In genomic region chr4:65791051-65791450, GRCm38 (mm10) we compare ENCODE assay signal across 16 mouse cellular contexts.
A peak's percentile ranks its signal among the peaks of the same experiment; 100 is the strongest.
DNase-seq lines count a peak whose midpoint lies in the region; ATAC-seq and TF ChIP-seq lines count a peak whose summit lies in the region.
"Had no signal": no experiment of that assay in that cellular context is flagged by ENCODE, and none has a peak within 500 bp of the region (broad histone marks: within the 10 kb centered on the region; RNA-seq: fewer than 3 reads in every experiment).

No protein-coding gene starts in this region.

- H3K27me3 ChIP-seq in forebrain, embryonic 14.5 days (replicated peaks; ENCODE audit: control insufficient read depth, insufficient read depth, low read length) = no peaks in the 10 kb centered on the region
- no peaks in the 10 kb centered on the region for H3K27me3 ChIP-seq in forebrain, embryonic 12.5 days
- H3K27me3 ChIP-seq: forebrain, embryonic 13.5 days; midbrain, embryonic 15.5 days; neural tube, embryonic 12.5 days had no signal

- DNase-seq in forebrain, embryonic 14.5 days (ENCODE audit: low spot score) = peak; percentile 34
- no peak for DNase-seq in layer of hippocampus, adult 2 months (ENCODE audit: low spot score in 2 of 2)
- no peak for DNase-seq in layer of hippocampus, postnatal 25 days (ENCODE audit: extremely low spot score in 1 of 2, low spot score in 1 of 2)
- DNase-seq in ES-CJ7 (ENCODE audit: low read depth, low spot score) (peak; percentile 37), R1 (ENCODE audit: low read depth, low spot score) (peak; percentile 37), adipocyte (ENCODE audit: low spot score) (no peak)
- DNase-seq: gastrocnemius, postnatal 10 days; kidney, postnatal 4 days had no signal

- no peak overlapping the region for H3K4me2 ChIP-seq in forebrain, embryonic 14.5 days (ENCODE audit: low read length)
- H3K4me2 ChIP-seq in forebrain, embryonic 12.5 days = no peak overlapping the region
- H3K4me2 ChIP-seq: forebrain, embryonic 13.5 days; liver, embryonic 11.5 days; midbrain, embryonic 15.5 days; neural tube, embryonic 12.5 days had no signal

- no peaks in the 10 kb centered on the region for H3K4me1 ChIP-seq in forebrain, embryonic 14.5 days (ENCODE audit: control insufficient read depth, insufficient read depth, low read length)
- no peaks in the 10 kb centered on the region for H3K4me1 ChIP-seq in forebrain, embryonic 12.5 days
- H3K4me1 ChIP-seq: forebrain, embryonic 13.5 days; midbrain, embryonic 15.5 days; neural tube, embryonic 12.5 days had no signal

- H3K27ac ChIP-seq in forebrain, embryonic 14.5 days (ENCODE audit: low read depth, low read length) = no peak overlapping the region
- H3K27ac ChIP-seq in forebrain, embryonic 12.5 days = no peak overlapping the region
- no peak overlapping the region for H3K27ac ChIP-seq in layer of hippocampus, adult 2 months
- H3K27ac ChIP-seq: forebrain, embryonic 13.5 days; macrophage; midbrain, embryonic 15.5 days; neural tube, embryonic 12.5 days had no signal

- no peak overlapping the region for H3K4me3 ChIP-seq in forebrain, embryonic 14.5 days (ENCODE audit: low read depth, low read length)
- H3K4me3 ChIP-seq in forebrain, embryonic 12.5 days (replicated peaks) = no peak overlapping the region
- H3K4me3 ChIP-seq in layer of hippocampus, adult 2 months = no peak overlapping the region
- H3K4me3 ChIP-seq: forebrain, embryonic 13.5 days; midbrain, embryonic 15.5 days; neural tube, embryonic 12.5 days had no signal

- no peak overlapping the region for H3K9ac ChIP-seq in forebrain, embryonic 14.5 days (ENCODE audit: low read length)
- H3K9ac ChIP-seq in forebrain, embryonic 12.5 days = no peak overlapping the region
- H3K9ac ChIP-seq: forebrain, embryonic 13.5 days; midbrain, embryonic 15.5 days; neural tube, embryonic 12.5 days had no signal

- no peak for ATAC-seq in forebrain, embryonic 14.5 days
- no peak for ATAC-seq in forebrain, embryonic 12.5 days (ENCODE audit: low FRiP score)
- no peak for ATAC-seq in granulocyte monocyte progenitor cell, adult 5-6 weeks (replicated peaks; ENCODE audit: poor library complexity, severe bottlenecking)
- ATAC-seq: forebrain, embryonic 13.5 days; hindbrain, embryonic 16.5 days; midbrain, embryonic 15.5 days had no signal

- no peaks in the 10 kb centered on the region for H3K9me3 ChIP-seq in forebrain, embryonic 14.5 days (replicated peaks; ENCODE audit: control insufficient read depth, low read length)
- no peaks in the 10 kb centered on the region for H3K9me3 ChIP-seq in forebrain, embryonic 12.5 days
- H3K9me3 ChIP-seq: forebrain, embryonic 13.5 days; midbrain, embryonic 15.5 days; neural tube, embryonic 12.5 days had no signal

- H3K36me3 ChIP-seq in forebrain, embryonic 14.5 days (ENCODE audit: control insufficient read depth, insufficient read depth, low read length) = no peaks in the 10 kb centered on the region
- H3K36me3 ChIP-seq in forebrain, embryonic 12.5 days (replicated peaks) = no peaks in the 10 kb centered on the region
- H3K36me3 ChIP-seq: midbrain, embryonic 15.5 days; neural tube, embryonic 12.5 days had no signal

- TF ChIP-seq CTCF in layer of hippocampus, adult 2 months (conservative IDR thresholded peaks at IDR 0.05) = peak; percentile 66

Comparison
In these comparisons a context has a peak if more than half of its experiments do, and no peak if none do; other contexts are left out.
1. DNase-seq: peak in forebrain, embryonic 14.5 days (single experiment), ES-CJ7 (single experiment) and R1 (single experiment); none in layer of hippocampus, adult 2 months (0 of 2), layer of hippocampus, postnatal 25 days (0 of 2) and adipocyte (single experiment).